Mouse (Mus musculus) forebrain, embryonic 11.5 days (tissue): ENCODE measurements at regions not wholly inside any gene's neighbourhood (a gene's known extent, or its start where the extent isn't known, plus 50 kb on each side); places are given as distances from the start of the nearest gene placed in this dataset.

Source experiments
- ATAC-seq: fragments of 200-750 bp; cut with Nextera tagmentation; replicated peaks from 2 replicates; pipeline ENCODE4 v1.8.0; 2017; ENCODE audit warnings: moderate TSS enrichment; ENCODE audit not compliant: low FRiP score
- DNase-seq: peaks from one replicate; pipeline ENCODE4 v3.0.0-alpha.2; 2017; ENCODE audit warnings: low spot score
- H3K27ac ChIP-seq: fragments of 300-500 bp; sonication (generic); 2 replicates; pipeline ENCODE4 v1.5.1; 2014; ENCODE audit warnings: low read depth, low read length
- H3K27me3 ChIP-seq: fragments of 300-500 bp; sonication (generic); 2 replicates; pipeline ENCODE4 v1.6.1; 2014; ENCODE audit warnings: mild to moderate bottlenecking, low read length, mixed read lengths; ENCODE audit not compliant: control insufficient read depth, insufficient read depth
- H3K36me3 ChIP-seq: fragments of 300-500 bp; sonication (generic); 2 replicates; pipeline ENCODE4 v1.6.1; 2014; ENCODE audit warnings: mild to moderate bottlenecking, low read length, moderate library complexity, mixed read lengths; ENCODE audit not compliant: control insufficient read depth, insufficient read depth
- H3K4me1 ChIP-seq: fragments of 300-500 bp; sonication (generic); replicated peaks from 2 replicates; pipeline ENCODE4 v1.6.1; 2014; ENCODE audit warnings: low read length, mixed read lengths; ENCODE audit not compliant: control insufficient read depth, insufficient read depth
- H3K4me2 ChIP-seq: fragments of 300-500 bp; sonication (generic); 2 replicates; pipeline ENCODE4 v1.6.1; 2014; ENCODE audit warnings: low read depth, mild to moderate bottlenecking, low read length, moderate library complexity, mixed read lengths; ENCODE audit not compliant: severe bottlenecking
- H3K4me3 ChIP-seq: fragments of 300-500 bp; sonication (generic); 2 replicates; pipeline ENCODE4 v1.5.1; 2014; ENCODE audit warnings: low read depth, low read length
- H3K9ac ChIP-seq: fragments of 300-500 bp; sonication (generic); 2 replicates; pipeline ENCODE4 v1.6.1; 2014; ENCODE audit warnings: low read length
- H3K9me3 ChIP-seq: fragments of 300-500 bp; sonication (generic); 2 replicates; pipeline ENCODE4 v1.6.1; 2016; ENCODE audit warnings: low read length, mixed read lengths; ENCODE audit not compliant: control insufficient read depth
- WGBS: fragments of 180-500 bp; shearing (Covaris S2); extraction: QIAGEN DNeasy Blood & Tissue Kit; methylation state at CpG from one replicate; pipeline ENCODE4 v1.1.7; 2014; 5-methylcytosine and 5-hydroxymethylcytosine counted together

GRCm38 (mm10) chr9:52368911-52369310, 200.5 kb upstream of the Zc3h12c start:
- DNase-seq: peak; percentile 83
- Histone ChIP-seq H3K36me3 (no peaks in the 10 kb centered on the region), H3K27ac (no peak overlapping the region), H3K27me3 (no peaks in the 10 kb centered on the region), H3K4me2 (no peak overlapping the region), H3K9me3 (no peaks in the 10 kb centered on the region), H3K4me1 (no peaks in the 10 kb centered on the region), H3K4me3 (no peak overlapping the region), H3K9ac (no peak overlapping the region)
- peak; percentile 87 for ATAC-seq
- WGBS: 11% methylated on average over 9 of the region's 9 CpGs

GRCm38 (mm10) chr9:52368080-52368479, 199.7 kb upstream of the Zc3h12c start:
- H3K4me2 ChIP-seq: no peak overlapping the region
- no peak for DNase-seq
- H3K27ac ChIP-seq: no peak overlapping the region
- ATAC-seq: no peak
- H3K4me3 ChIP-seq: no peak overlapping the region
- no peaks in the 10 kb centered on the region for H3K27me3 ChIP-seq
- no peaks in the 10 kb centered on the region for H3K4me1 ChIP-seq
- no peak overlapping the region for H3K9ac ChIP-seq
- H3K36me3 ChIP-seq: no peaks in the 10 kb centered on the region
- no peaks in the 10 kb centered on the region for H3K9me3 ChIP-seq
- 86% methylated on average over 3 of the region's 3 CpGs for WGBS

- Histone ChIP-seq H3K9me3 (no peaks in the 10 kb centered on the region), H3K4me2 (no peak overlapping the region), H3K4me3 (no peak overlapping the region), H3K4me1 (no peaks in the 10 kb centered on the region), H3K36me3 (no peaks in the 10 kb centered on the region), H3K27me3 (no peaks in the 10 kb centered on the region), H3K27ac (no peak overlapping the region), H3K9ac (no peak overlapping the region)
- ATAC-seq: no peak
- no peak for DNase-seq
- WGBS: 48% methylated on average over 9 of the region's 9 CpGs
These were observed 197.7 kb upstream of the Zc3h12c start for GRCm38 (mm10) chr9:52366046-52366445.

- no peaks in the 10 kb centered on the region for H3K4me1 ChIP-seq
- H3K27me3 ChIP-seq: no peaks in the 10 kb centered on the region
- H3K4me2 ChIP-seq: no peak overlapping the region
- H3K9ac ChIP-seq: no peak overlapping the region
- H3K27ac ChIP-seq: no peak overlapping the region
- H3K4me3 ChIP-seq: no peak overlapping the region
- ATAC-seq: no peak
- no peaks in the 10 kb centered on the region for H3K36me3 ChIP-seq
- 82% methylated on average over 2 of the region's 2 CpGs for WGBS
- DNase-seq: no peak
- no peaks in the 10 kb centered on the region for H3K9me3 ChIP-seq
These were observed 193.2 kb upstream of the Zc3h12c start for GRCm38 (mm10) chr9:52361599-52361998.

- no peaks in the 10 kb centered on the region for H3K4me1 ChIP-seq
- no peak overlapping the region for H3K27ac ChIP-seq
- no peak overlapping the region for H3K9ac ChIP-seq
- H3K27me3 ChIP-seq: no peaks in the 10 kb centered on the region
- H3K36me3 ChIP-seq: no peaks in the 10 kb centered on the region
- no peak for DNase-seq
- no peak for ATAC-seq
- no peak overlapping the region for H3K4me3 ChIP-seq
- 68% methylated on average over 3 of the region's 3 CpGs for WGBS
- no peak overlapping the region for H3K4me2 ChIP-seq
- no peaks in the 10 kb centered on the region for H3K9me3 ChIP-seq
These were observed 191.0 kb upstream of the Zc3h12c start for GRCm38 (mm10) chr9:52359416-52359815.

- WGBS: 86% methylated on average over 3 of the region's 3 CpGs
- Histone ChIP-seq H3K4me2 (no peak overlapping the region), H3K4me1 (no peaks in the 10 kb centered on the region)
These were observed 188.2 kb upstream of the Zc3h12c start for GRCm38 (mm10) chr9:52356549-52356948.

GRCm38 (mm10) chr9:52355187-52355982, 187.0 kb upstream of the Zc3h12c start:
- Histone ChIP-seq H3K9ac (no peak overlapping the region), H3K27ac (no peak overlapping the region), H3K4me3 (no peak overlapping the region), H3K4me1 (no peaks in the 10 kb centered on the region), H3K27me3 (no peaks in the 10 kb centered on the region), H3K9me3 (no peaks in the 10 kb centered on the region), H3K36me3 (no peaks in the 10 kb centered on the region), H3K4me2 (no peak overlapping the region)
- DNase-seq: no peak
- WGBS: 83% methylated on average over 10 of the region's 10 CpGs
- ATAC-seq: no peak

More at GRCm38 (mm10) chr9:52356549-52356948, 188.2 kb upstream of the Zc3h12c start:
- Histone ChIP-seq H3K27me3 (no peaks in the 10 kb centered on the region), H3K9ac (no peak overlapping the region), H3K36me3 (no peaks in the 10 kb centered on the region), H3K9me3 (no peaks in the 10 kb centered on the region), H3K4me3 (no peak overlapping the region), H3K27ac (no peak overlapping the region)
- ATAC-seq (no peak), DNase-seq (no peak)

- Histone ChIP-seq H3K4me2 (no peak overlapping the region), H3K9me3 (no peaks in the 10 kb centered on the region), H3K36me3 (no peaks in the 10 kb centered on the region), H3K4me1 (no peaks in the 10 kb centered on the region), H3K27ac (no peak overlapping the region), H3K27me3 (no peaks in the 10 kb centered on the region), H3K4me3 (no peak overlapping the region), H3K9ac (no peak overlapping the region)
- 72% methylated on average over 7 of the region's 7 CpGs for WGBS
- ATAC-seq (no peak), DNase-seq (no peak)
These were observed 180.5 kb upstream of the Zc3h12c start for GRCm38 (mm10) chr9:52348536-52349527.
